Mouse (Mus musculus): ENCODE data around the gene Ctnna3. TPM values are rescaled to one million over a fixed set of nuclear protein-coding genes. Genes with fewer than 3 reads are reported as not detected.
A peak's percentile ranks its signal among the peaks of the same experiment; 100 is the strongest.
"Not testable (repeated sequence)": the region's sequence is repeated elsewhere in the genome, so short reads cannot be mapped to it uniquely, and the experiment has no call there.

Gene Ctnna3
- polyA plus RNA-seq, 2 experiments = 0.03 TPM; not detected in 1

- Histone ChIP-seq H3K4me2 (ENCODE audit: low read depth) (no peak overlapping the region), H3K9me3 (ENCODE audit: control insufficient read depth, low read length) (no peaks in the 10 kb centered on the region), H3K27ac (no peak overlapping the region), H3K27me3 (ENCODE audit: control insufficient read depth, insufficient read depth, low read length) (no peaks in the 10 kb centered on the region), H3K36me3 (replicated peaks; ENCODE audit: control insufficient read depth, insufficient read depth, low read depth) (no peaks in the 10 kb centered on the region), H3K4me3 (ENCODE audit: insufficient read depth in 1 of 2, low read depth in 2 of 2, low read length in 2 of 2) (no peak overlapping the region), H3K9ac (replicated peaks) (no peak overlapping the region), H3K4me1 (replicated peaks; ENCODE audit: control insufficient read depth in 2 of 2, insufficient read depth in 2 of 2, low read length in 1 of 2) (0 out of 4 replicates have a peak, but pooled peaks cover 0 to 2% of the 10 kb centered on the region in 2 experiments)
- ATAC-seq (ENCODE audit: insufficient read depth) (no peak), DNase-seq (ENCODE audit: low read depth in 3 of 3, low spot score in 3 of 3) (no peak)
- TF ChIP-seq CTCF (IDR thresholded peaks at IDR 0.05; ENCODE audit: low read depth) (no peak), EP300 (IDR thresholded peaks at IDR 0.05; ENCODE audit: low read depth) (no peak)
- WGBS (ENCODE audit: insufficient replicate concordance) = 36% methylated on average over 7 of the region's 7 CpGs
These were observed 9.9 kb downstream of the Ctnna3 start for GRCm38 (mm10) chr10:63439694-63440228.

- not testable (repeated sequence) for H3K27ac ChIP-seq
These were observed 14.9 kb downstream of the Ctnna3 start for GRCm38 (mm10) chr10:63444602-63445387.

GRCm38 (mm10) chr10:63453926-63454325 lies 24.0 kb downstream of the Ctnna3 start:
- DNase-seq (ENCODE audit: low read depth in 3 of 3, low spot score in 3 of 3) (no peak), ATAC-seq (ENCODE audit: insufficient read depth) (no peak)
- Histone ChIP-seq H3K36me3 (replicated peaks; ENCODE audit: control insufficient read depth, insufficient read depth, low read depth) (no peaks in the 10 kb centered on the region), H3K4me2 (ENCODE audit: low read depth) (no peak overlapping the region), H3K9me3 (ENCODE audit: control insufficient read depth, low read length) (no peaks in the 10 kb centered on the region), H3K27me3 (ENCODE audit: control insufficient read depth, insufficient read depth, low read length) (no peaks in the 10 kb centered on the region), H3K9ac (replicated peaks) (no peak overlapping the region), H3K4me3 (ENCODE audit: insufficient read depth in 1 of 2, low read depth in 2 of 2, low read length in 2 of 2) (no peak overlapping the region), H3K27ac (no peak overlapping the region), H3K4me1 (replicated peaks; ENCODE audit: control insufficient read depth in 2 of 2, insufficient read depth in 2 of 2, low read length in 1 of 2) (no peaks in the 10 kb centered on the region)
- WGBS (ENCODE audit: insufficient replicate concordance) = 56% methylated on average over 4 of the region's 4 CpGs
- TF ChIP-seq CTCF (IDR thresholded peaks at IDR 0.05; ENCODE audit: low read depth) (no peak), EP300 (IDR thresholded peaks at IDR 0.05; ENCODE audit: low read depth) (no peak)

More at GRCm38 (mm10) chr10:63444602-63445387, 14.9 kb downstream of the Ctnna3 start:
- not testable (repeated sequence) for H3K36me3 ChIP-seq (replicated peaks; ENCODE audit: control insufficient read depth, insufficient read depth, low read depth); H3K4me1 ChIP-seq (replicated peaks; ENCODE audit: control insufficient read depth in 2 of 2, insufficient read depth in 2 of 2, low read length in 1 of 2); H3K4me3 ChIP-seq (ENCODE audit: insufficient read depth in 1 of 2, low read depth in 2 of 2, low read length in 2 of 2); H3K27me3 ChIP-seq (ENCODE audit: control insufficient read depth, insufficient read depth, low read length); H3K9ac ChIP-seq (replicated peaks); H3K9me3 ChIP-seq (ENCODE audit: control insufficient read depth, low read length); H3K4me2 ChIP-seq (ENCODE audit: low read depth)
- WGBS (ENCODE audit: insufficient replicate concordance) = 54% methylated on average over 13 of the region's 13 CpGs
- peak in 1 of 3 experiments; percentile 22 for DNase-seq (ENCODE audit: low read depth in 3 of 3, low spot score in 3 of 3)
- peak; percentile 93 for ATAC-seq (ENCODE audit: insufficient read depth)

- no peak for DNase-seq (ENCODE audit: low read depth in 3 of 3, low spot score in 3 of 3)
- TF ChIP-seq CTCF (IDR thresholded peaks at IDR 0.05; ENCODE audit: low read depth) (no peak), EP300 (IDR thresholded peaks at IDR 0.05; ENCODE audit: low read depth) (no peak)
These were observed 25.4 kb downstream of the Ctnna3 start for GRCm38 (mm10) chr10:63455110-63455878.

More at GRCm38 (mm10) chr10:63455110-63455878, 25.4 kb downstream of the Ctnna3 start:
- ATAC-seq (ENCODE audit: insufficient read depth) = no peak
- Histone ChIP-seq H3K4me2 (ENCODE audit: low read depth) (no peak overlapping the region), H3K27ac (no peak overlapping the region), H3K9ac (replicated peaks) (no peak overlapping the region), H3K36me3 (replicated peaks; ENCODE audit: control insufficient read depth, insufficient read depth, low read depth) (no peaks in the 10 kb centered on the region), H3K4me1 (replicated peaks; ENCODE audit: control insufficient read depth in 2 of 2, insufficient read depth in 2 of 2, low read length in 1 of 2) (no peaks in the 10 kb centered on the region), H3K9me3 (ENCODE audit: control insufficient read depth, low read length) (no peaks in the 10 kb centered on the region), H3K27me3 (ENCODE audit: control insufficient read depth, insufficient read depth, low read length) (no peaks in the 10 kb centered on the region), H3K4me3 (ENCODE audit: insufficient read depth in 1 of 2, low read depth in 2 of 2, low read length in 2 of 2) (no peak overlapping the region)
- 45% methylated on average over 8 of the region's 8 CpGs for WGBS (ENCODE audit: insufficient replicate concordance)
